In the genomic region with DNA sequence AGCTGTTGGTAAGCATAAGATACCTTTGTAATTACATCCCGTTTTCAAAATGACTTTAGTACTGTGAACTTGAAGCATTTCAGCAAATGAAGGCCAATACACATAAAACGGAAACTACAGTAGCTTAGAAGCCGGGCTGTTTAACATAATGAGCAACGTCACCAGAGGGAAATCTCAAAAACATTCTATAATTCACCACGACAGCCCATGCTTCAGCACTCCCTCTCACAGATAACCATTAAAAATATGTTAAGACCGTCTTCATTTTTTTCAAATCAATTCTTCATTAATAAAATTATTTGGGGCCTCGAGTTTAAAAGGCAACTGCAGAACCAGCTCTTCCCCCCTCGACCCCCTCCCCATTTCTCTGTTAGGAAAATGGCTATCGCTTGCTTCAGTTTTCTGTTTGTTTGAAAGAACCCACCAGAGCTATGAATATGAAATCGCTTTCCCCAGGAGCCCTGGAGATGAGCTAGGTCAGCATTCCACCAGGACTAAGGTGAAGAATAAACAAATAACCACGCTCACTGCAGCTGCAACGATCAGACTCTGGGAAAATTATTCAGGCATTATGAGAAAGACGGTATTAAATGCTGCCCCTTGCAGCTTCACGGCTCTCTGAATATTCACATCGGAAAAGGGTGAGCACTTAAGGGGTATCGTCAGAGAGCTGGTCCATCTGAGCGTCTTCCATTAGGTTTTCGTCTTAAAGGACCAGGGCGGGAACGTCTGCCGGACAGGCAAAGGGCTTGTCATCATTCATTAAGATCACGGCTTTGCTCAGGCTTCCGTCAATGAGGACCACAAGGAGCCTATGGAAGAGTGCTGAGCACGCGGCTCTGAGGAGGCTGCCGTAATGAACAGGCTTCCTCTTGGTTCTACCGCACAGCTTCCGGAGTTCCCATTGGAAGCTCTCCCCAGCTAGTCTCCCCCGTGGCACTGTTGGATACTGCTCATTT, we compare ENCODE assay signal across 11 mouse cellular contexts.
DNase-seq lines count a peak whose midpoint lies in the region; ATAC-seq lines count a peak whose summit lies in the region.
"Had no signal": no experiment of that assay in that cellular context is flagged by ENCODE, and none has a peak within 500 bp of the region (broad histone marks: within the 10 kb centered on the region; RNA-seq: fewer than 3 reads in every experiment).

No protein-coding gene starts in this region.

- H3K27me3 ChIP-seq in lung, embryonic 16.5 days (ENCODE audit: control insufficient read depth, insufficient read depth, low read depth, low read length): no peaks in the 10 kb centered on the region
- H3K27me3 ChIP-seq in intestine, embryonic 16.5 days (replicated peaks; ENCODE audit: control insufficient read depth, insufficient read depth, low read length): no peaks in the 10 kb centered on the region
- H3K27me3 ChIP-seq: liver, embryonic 12.5 days had no signal

- 0 out of 2 replicates have a peak, but pooled peaks have one; percentile 38 for ATAC-seq in lung, embryonic 16.5 days (ENCODE audit: low read depth)
- ATAC-seq in intestine, embryonic 16.5 days: no peak
- ATAC-seq: liver, embryonic 12.5 days had no signal

- WGBS in lung, embryonic 16.5 days: 38% methylated on average over 29 of the region's 29 CpGs
- 46% methylated on average over 29 of the region's 29 CpGs for WGBS in intestine, embryonic 16.5 days

- no peaks in the 10 kb centered on the region; the same call in 1 of the 2 replicates for H3K4me1 ChIP-seq in lung, embryonic 16.5 days (replicated peaks; ENCODE audit: control insufficient read depth, insufficient read depth, low read length)
- no peaks in the 10 kb centered on the region for H3K4me1 ChIP-seq in intestine, embryonic 16.5 days (ENCODE audit: control insufficient read depth, insufficient read depth, low read length)
- H3K4me1 ChIP-seq: liver, embryonic 12.5 days had no signal

- no peaks in the 10 kb centered on the region for H3K36me3 ChIP-seq in lung, embryonic 16.5 days (ENCODE audit: control insufficient read depth, insufficient read depth, low read length)
- no peaks in the 10 kb centered on the region for H3K36me3 ChIP-seq in intestine, embryonic 16.5 days (ENCODE audit: control insufficient read depth, insufficient read depth, low read length)
- H3K36me3 ChIP-seq: liver, embryonic 12.5 days had no signal

- H3K9ac ChIP-seq in lung, embryonic 16.5 days (ENCODE audit: low read length): 0 out of 2 replicates have a peak overlapping the region, but pooled peaks have one; percentile 41
- no peak overlapping the region for H3K9ac ChIP-seq in intestine, embryonic 16.5 days (ENCODE audit: low read depth, low read length)
- H3K9ac ChIP-seq: liver, embryonic 12.5 days had no signal

- peak overlapping the region; percentile 29 for H3K4me3 ChIP-seq in lung, embryonic 16.5 days (ENCODE audit: low read length)
- peak overlapping the region; percentile 23 for H3K4me3 ChIP-seq in intestine, embryonic 16.5 days (ENCODE audit: low read length)
- H3K4me3 ChIP-seq: liver, embryonic 12.5 days had no signal

- H3K4me2 ChIP-seq in lung, embryonic 16.5 days (ENCODE audit: low read depth, low read length): peak overlapping the region; percentile 46
- peak overlapping the region; percentile 46 for H3K4me2 ChIP-seq in intestine, embryonic 16.5 days (ENCODE audit: low read depth, low read length)
- H3K4me2 ChIP-seq: liver, embryonic 12.5 days had no signal

- DNase-seq in cerebellum, postnatal 14 days: peak; percentile 59 to 68
- no peak for DNase-seq in cerebellum, adult 8-10 months
- no peak for DNase-seq in lung, adult 18-20 months
- peak; percentile 45 for DNase-seq in retina, postnatal 7 days (ENCODE audit: low read depth, low spot score)
- no peak for DNase-seq in layer of hippocampus, postnatal 14 days (ENCODE audit: low spot score in 2 of 2)
- DNase-seq in heart, adult 9 months (ENCODE audit: low spot score in 2 of 2): no peak
- DNase-seq: adrenal gland, adult 2 months; gastrocnemius, postnatal 14 days had no signal

- H3K9me3 ChIP-seq in lung, embryonic 16.5 days (ENCODE audit: control insufficient read depth, low read length): no peaks in the 10 kb centered on the region
- H3K9me3 ChIP-seq in intestine, embryonic 16.5 days (ENCODE audit: control insufficient read depth, low read length): no peaks in the 10 kb centered on the region
- H3K9me3 ChIP-seq: liver, embryonic 12.5 days had no signal

- H3K27ac ChIP-seq in lung, embryonic 16.5 days (ENCODE audit: low read length): no peak overlapping the region
- no peak overlapping the region for H3K27ac ChIP-seq in intestine, embryonic 16.5 days (ENCODE audit: low read length)
- H3K27ac ChIP-seq: liver, embryonic 12.5 days had no signal

Comparison
In these comparisons a context has a peak if more than half of its experiments do, and no peak if none do; other contexts are left out.
1. DNase-seq: peak in cerebellum, postnatal 14 days (2 of 2) and retina, postnatal 7 days (single experiment); none in cerebellum, adult 8-10 months (single experiment), lung, adult 18-20 months (0 of 2), layer of hippocampus, postnatal 14 days (0 of 2) and heart, adult 9 months (0 of 2).